Mouse (Mus musculus): ENCODE measurements at regions not wholly inside any gene's neighbourhood (a gene's known extent, or its start where the extent isn't known, plus 50 kb on each side); places are given as distances from the start of the nearest gene placed in this dataset.

DNA sequence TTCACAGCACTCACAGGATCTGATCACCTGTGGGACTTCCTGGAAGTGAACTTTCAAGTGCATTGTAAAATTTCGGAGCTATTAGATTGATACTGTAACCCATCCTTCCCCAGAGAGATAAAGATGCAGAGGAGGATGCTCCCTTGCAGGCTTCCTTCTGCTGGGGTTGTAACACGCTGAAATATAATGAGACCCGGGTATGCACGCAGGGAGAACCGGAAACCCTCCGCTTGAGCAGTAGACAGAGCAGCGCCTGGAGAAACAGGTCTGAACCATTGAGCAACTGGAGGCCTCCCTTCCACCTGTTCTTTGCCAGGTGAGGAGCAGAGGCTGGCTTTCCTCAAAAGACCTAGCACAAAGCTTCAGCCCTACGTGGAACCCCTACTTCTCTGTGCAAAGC, 135.3 kb downstream of the Diras2 start:
- H3K4me3 ChIP-seq (ENCODE audit: insufficient read depth, low read depth, low read length): no peak overlapping the region
- H3K36me3 ChIP-seq (ENCODE audit: control insufficient read depth, insufficient read depth, low read length): no peaks in the 10 kb centered on the region
- TF ChIP-seq POLR2A (IDR thresholded peaks at IDR 0.05; ENCODE audit: low read depth, low read length) (no peak), CTCF (conservative IDR thresholded peaks at IDR 0.05; ENCODE audit: insufficient read depth, insufficient read length, low read depth, low read length) (no peak)
- H3K27ac ChIP-seq (ENCODE audit: insufficient read depth, low read depth, low read length): no peak overlapping the region
- no peak for DNase-seq
- no peaks in the 10 kb centered on the region; the same call in 1 of the 2 replicates for H3K4me1 ChIP-seq (ENCODE audit: control insufficient read depth, insufficient read depth, low read length)
- 65% methylated on average over 8 of the region's 8 CpGs for WGBS
- no peaks in the 10 kb centered on the region for H3K27me3 ChIP-seq (replicated peaks; ENCODE audit: control insufficient read depth, insufficient read depth, low read length)

GRCm38 (mm10) chr13:52398344-52398743, 132.7 kb downstream of the Diras2 start:
- H3K27me3 ChIP-seq (replicated peaks; ENCODE audit: control insufficient read depth, insufficient read depth, low read length): no peaks in the 10 kb centered on the region
- H3K36me3 ChIP-seq (ENCODE audit: control insufficient read depth, insufficient read depth, low read length): no peaks in the 10 kb centered on the region
- DNase-seq: peak; percentile 46
- H3K27ac ChIP-seq (ENCODE audit: insufficient read depth, low read depth, low read length): no peak overlapping the region
- no peak overlapping the region for H3K4me3 ChIP-seq (ENCODE audit: insufficient read depth, low read depth, low read length)
- 68% methylated on average over 6 of the region's 6 CpGs for WGBS
- no peaks in the 10 kb centered on the region; the same call in 1 of the 2 replicates for H3K4me1 ChIP-seq (ENCODE audit: control insufficient read depth, insufficient read depth, low read length)
- TF ChIP-seq POLR2A (IDR thresholded peaks at IDR 0.05; ENCODE audit: low read depth, low read length) (no peak), CTCF (conservative IDR thresholded peaks at IDR 0.05; ENCODE audit: insufficient read depth, insufficient read length, low read depth, low read length) (no peak)

DNA sequence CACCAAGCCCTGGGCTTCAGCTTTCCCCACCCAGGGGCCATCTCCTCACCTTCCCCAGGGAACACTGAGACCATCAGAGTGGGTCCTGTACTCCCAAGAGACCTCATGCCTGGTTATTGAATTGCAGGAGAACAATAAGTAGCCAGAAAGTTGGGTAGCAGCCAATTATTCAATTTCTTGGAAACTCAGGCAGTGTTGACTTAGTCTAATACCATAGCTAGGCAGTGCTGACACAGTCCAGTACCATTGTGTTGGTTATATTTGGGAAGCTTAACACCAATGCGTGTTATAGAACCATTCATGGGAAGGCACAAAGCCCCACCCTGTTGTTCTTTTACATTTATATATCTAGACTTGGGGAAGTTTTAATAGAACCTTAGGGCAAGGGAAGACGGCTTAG, 131.9 kb downstream of the Diras2 start:
- 79% methylated on average over 2 of the region's 2 CpGs for WGBS
- H3K36me3 ChIP-seq (ENCODE audit: control insufficient read depth, insufficient read depth, low read length): no peaks in the 10 kb centered on the region
- H3K4me1 ChIP-seq (ENCODE audit: control insufficient read depth, insufficient read depth, low read length): no peaks in the 10 kb centered on the region; the same call in 1 of the 2 replicates
- no peak overlapping the region for H3K4me3 ChIP-seq (ENCODE audit: insufficient read depth, low read depth, low read length)
- peak; percentile 83 for DNase-seq
- TF ChIP-seq POLR2A (IDR thresholded peaks at IDR 0.05; ENCODE audit: low read depth, low read length) (no peak), CTCF (conservative IDR thresholded peaks at IDR 0.05; ENCODE audit: insufficient read depth, insufficient read length, low read depth, low read length) (no peak)
- H3K27ac ChIP-seq (ENCODE audit: insufficient read depth, low read depth, low read length): no peak overlapping the region
- H3K27me3 ChIP-seq (replicated peaks; ENCODE audit: control insufficient read depth, insufficient read depth, low read length): no peaks in the 10 kb centered on the region

- TF ChIP-seq POLR2A (IDR thresholded peaks at IDR 0.05; ENCODE audit: low read depth, low read length) (no peak), CTCF (conservative IDR thresholded peaks at IDR 0.05; ENCODE audit: insufficient read depth, insufficient read length, low read depth, low read length) (no peak)
- Histone ChIP-seq H3K4me1 (ENCODE audit: control insufficient read depth, insufficient read depth, low read length) (no peaks in the 10 kb centered on the region; the same call in 1 of the 2 replicates), H3K27ac (ENCODE audit: insufficient read depth, low read depth, low read length) (no peak overlapping the region), H3K27me3 (replicated peaks; ENCODE audit: control insufficient read depth, insufficient read depth, low read length) (no peaks in the 10 kb centered on the region), H3K36me3 (ENCODE audit: control insufficient read depth, insufficient read depth, low read length) (no peaks in the 10 kb centered on the region), H3K4me3 (ENCODE audit: insufficient read depth, low read depth, low read length) (no peak overlapping the region)
- whole genome bisulfite sequencing: 87% methylated on average over 3 of the region's 3 CpGs
- DNase-seq: no peak
Observed at GRCm38 (mm10) chr13:52403805-52404204, 127.3 kb downstream of the Diras2 start.

DNA sequence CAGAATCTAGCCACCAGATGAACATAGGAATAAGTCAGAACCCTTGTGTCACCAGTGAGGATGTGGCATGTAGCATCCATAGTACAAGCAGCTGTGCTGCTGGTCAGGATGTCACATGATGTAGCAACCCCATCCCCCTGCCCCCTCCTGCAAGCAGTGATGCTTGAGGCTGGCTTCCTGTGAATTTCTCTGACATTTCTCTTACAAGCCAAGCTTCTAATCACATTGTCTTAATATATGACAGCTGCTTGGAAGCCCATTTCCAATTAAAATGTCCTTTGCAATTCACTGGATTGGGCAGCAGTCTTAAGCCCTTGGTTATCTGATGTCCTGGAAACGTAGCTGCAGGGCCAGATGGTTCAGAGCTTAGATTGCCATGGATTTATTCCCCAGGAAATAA, 114.8 kb downstream of the Diras2 start:
- no peaks in the 10 kb centered on the region for H3K36me3 ChIP-seq (ENCODE audit: control insufficient read depth, insufficient read depth, low read length)
- H3K27me3 ChIP-seq (replicated peaks; ENCODE audit: control insufficient read depth, insufficient read depth, low read length): no peaks in the 10 kb centered on the region
- no peak overlapping the region for H3K4me3 ChIP-seq (ENCODE audit: insufficient read depth, low read depth, low read length)
- WGBS: 60% methylated on average over 1 of the region's 1 CpGs
- H3K4me1 ChIP-seq (ENCODE audit: control insufficient read depth, insufficient read depth, low read length): no peaks in the 10 kb centered on the region
- no peak overlapping the region for H3K27ac ChIP-seq (ENCODE audit: insufficient read depth, low read depth, low read length)
- DNase-seq: no peak
- TF ChIP-seq CTCF (conservative IDR thresholded peaks at IDR 0.05; ENCODE audit: insufficient read depth, insufficient read length, low read depth, low read length) (no peak), POLR2A (IDR thresholded peaks at IDR 0.05; ENCODE audit: low read depth, low read length) (no peak)

DNA sequence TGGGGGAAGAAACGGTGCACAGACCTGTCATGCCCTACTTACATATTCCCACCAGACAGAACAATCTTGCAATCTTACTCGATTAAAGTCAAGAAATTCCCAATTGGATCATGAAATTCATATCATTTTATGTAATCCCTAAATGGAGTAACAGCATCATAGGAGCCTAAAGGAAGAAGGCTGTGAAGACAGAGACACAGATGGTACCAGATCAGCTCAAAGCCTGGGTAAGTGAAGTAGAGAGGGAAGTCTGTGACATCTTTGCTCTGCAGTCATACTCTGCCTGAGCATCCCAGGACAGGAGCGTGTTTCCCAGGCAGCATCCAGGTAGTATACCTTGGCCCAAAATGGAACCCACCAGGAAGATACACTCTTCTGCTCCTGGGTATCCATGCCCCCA, 108.6 kb downstream of the Diras2 start:
- no peaks in the 10 kb centered on the region for H3K36me3 ChIP-seq (ENCODE audit: control insufficient read depth, insufficient read depth, low read length)
- TF ChIP-seq POLR2A (IDR thresholded peaks at IDR 0.05; ENCODE audit: low read depth, low read length): no peak
- no peak for TF ChIP-seq CTCF (conservative IDR thresholded peaks at IDR 0.05; ENCODE audit: insufficient read depth, insufficient read length, low read depth, low read length)
- no peak overlapping the region for H3K27ac ChIP-seq (ENCODE audit: insufficient read depth, low read depth, low read length)
- DNase-seq: no peak
- no peak overlapping the region for H3K4me3 ChIP-seq (ENCODE audit: insufficient read depth, low read depth, low read length)
- H3K4me1 ChIP-seq (ENCODE audit: control insufficient read depth, insufficient read depth, low read length): no peaks in the 10 kb centered on the region
- 94% methylated on average over 3 of the region's 3 CpGs for WGBS
- no peaks in the 10 kb centered on the region for H3K27me3 ChIP-seq (replicated peaks; ENCODE audit: control insufficient read depth, insufficient read depth, low read length)

- H3K27me3 ChIP-seq (replicated peaks; ENCODE audit: control insufficient read depth, insufficient read depth, low read length): no peaks in the 10 kb centered on the region
- no peak for TF ChIP-seq POLR2A (IDR thresholded peaks at IDR 0.05; ENCODE audit: low read depth, low read length)
- TF ChIP-seq CTCF (conservative IDR thresholded peaks at IDR 0.05; ENCODE audit: insufficient read depth, insufficient read length, low read depth, low read length): no peak
- no peak overlapping the region for H3K27ac ChIP-seq (ENCODE audit: insufficient read depth, low read depth, low read length)
- H3K4me1 ChIP-seq (ENCODE audit: control insufficient read depth, insufficient read depth, low read length): no peaks in the 10 kb centered on the region
- WGBS: 87% methylated on average over 5 of the region's 5 CpGs
- no peak overlapping the region for H3K4me3 ChIP-seq (ENCODE audit: insufficient read depth, low read depth, low read length)
- H3K36me3 ChIP-seq (ENCODE audit: control insufficient read depth, insufficient read depth, low read length): no peaks in the 10 kb centered on the region
- DNase-seq: no peak
Observed at GRCm38 (mm10) chr13:52428527-52428926, 102.6 kb downstream of the Diras2 start.

DNA sequence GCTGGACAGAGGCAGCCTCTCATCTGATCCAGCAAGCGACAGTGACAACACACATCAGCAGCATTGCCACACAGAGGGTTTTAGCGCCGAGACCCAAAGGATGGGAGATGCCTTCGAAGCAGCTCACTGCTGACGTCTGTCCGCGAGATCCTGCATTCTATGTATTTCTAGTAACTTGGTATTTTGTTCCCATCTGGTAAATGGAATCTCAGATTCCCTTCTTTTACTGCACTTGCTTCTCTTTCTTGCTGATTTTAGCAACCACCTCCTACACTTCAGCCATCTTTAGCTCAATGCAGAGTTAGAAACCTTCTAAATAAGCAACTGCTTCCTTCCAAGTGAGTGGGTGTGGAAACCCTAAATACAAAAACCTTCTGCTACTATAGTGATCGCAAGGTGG, 94.3 kb downstream of the Diras2 start:
- TF ChIP-seq POLR2A (IDR thresholded peaks at IDR 0.05; ENCODE audit: low read depth, low read length) (no peak), CTCF (conservative IDR thresholded peaks at IDR 0.05; ENCODE audit: insufficient read depth, insufficient read length, low read depth, low read length) (no peak)
- no peak for DNase-seq
- Histone ChIP-seq H3K36me3 (ENCODE audit: control insufficient read depth, insufficient read depth, low read length) (no peaks in the 10 kb centered on the region), H3K27me3 (replicated peaks; ENCODE audit: control insufficient read depth, insufficient read depth, low read length) (no peaks in the 10 kb centered on the region), H3K4me3 (ENCODE audit: insufficient read depth, low read depth, low read length) (no peak overlapping the region), H3K4me1 (ENCODE audit: control insufficient read depth, insufficient read depth, low read length) (no peaks in the 10 kb centered on the region), H3K27ac (ENCODE audit: insufficient read depth, low read depth, low read length) (no peak overlapping the region)
- 73% methylated on average over 8 of the region's 8 CpGs for WGBS
